In genomic region chr13:46315165-46315564, GRCm38 (mm10) we compare ENCODE assay signal across 25 mouse cellular contexts. TPM values are rescaled to one million over a fixed set of nuclear protein-coding genes. Genes with fewer than 3 reads are reported as not detected.
DNase-seq lines count a peak whose midpoint lies in the region; ATAC-seq and TF ChIP-seq lines count a peak whose summit lies in the region.
"Had no signal": no experiment of that assay in that cellular context is flagged by ENCODE, and none has a peak within 500 bp of the region (broad histone marks: within the 10 kb centered on the region; RNA-seq: fewer than 3 reads in every experiment).

No protein-coding gene starts in this region.

- POLR2A ChIA-PET in Patski (lab: Charles Lee) = no interaction called here

- peak; percentile 80 for ATAC-seq in Patski
- ATAC-seq: activated CD4-positive, CD25-positive, alpha-beta regulatory T cell, adult 4 months; CD4-positive, CD25-positive, alpha-beta regulatory T cell, adult 4 months had no signal

- TF ChIP-seq CTCF in Patski (IDR thresholded peaks at IDR 0.05) = no peak

- DNase-seq in adrenal gland, adult 2 months = peak; percentile 15
- no peak for DNase-seq in adrenal gland, adult 18-20 months (ENCODE audit: low spot score in 2 of 2)
- peak; percentile 16 for DNase-seq in urinary bladder, postnatal 14 days (ENCODE audit: low spot score)
- DNase-seq in urinary bladder, adult 2 months (ENCODE audit: low spot score) = no peak
- DNase-seq in Patski (ENCODE audit: low read depth, low spot score) = peak; percentile 68
- DNase-seq in left cerebral cortex, postnatal 25 days (ENCODE audit: low spot score in 2 of 2) = no peak
- DNase-seq: adrenal gland, adult 8-10 months; adrenal gland, postnatal 10 days; adrenal gland, postnatal 14 days; adrenal gland, postnatal 25 days; B cell, adult 2 months; cerebellum, adult 11 months; cerebellum, adult 11-12 months; cerebellum, adult 18-20 months; cerebellum, adult 2 months; cerebellum, adult 8-10 months; cerebellum, adult 9-10 months had no signal

- in situ Hi-C loops in Patski (cut with MboI; ENCODE audit: low pct_unique_long_range_greater_than_20kb) = loop anchor here (10.0 kb wide), 1 partner anchor 700 kb away; the partner anchor contains the start of gene Nhlrc1

- H3K27me3 ChIP-seq in Patski = no peaks in the 10 kb centered on the region
- H3K27me3 ChIP-seq: CH12.LX had no signal

- CTCF ChIA-PET in Patski (lab: Charles Lee) = interaction anchor here (0.6 to 0.9 kb wide), 2 partner anchors 96 to 346 kb away, joined by 3 read pairs; no protein-coding TSS in a partner anchor

- intact Hi-C loops in left cerebral cortex, postnatal 25 days (cut with DNase I) = no loop called here

RNA-seq across cellular contexts. Expression of gene Stmnd1, which starts 41.6 kb away (rescaled TPM):
- total RNA-seq in adrenal gland, adult 2 months (2021) = not detected
- not detected in 2 replicates for polyA plus RNA-seq in adrenal gland, adult 2 months (2012; rRNA removed)
- total RNA-seq in adrenal gland, adult 18-20 months (2021) = under 1 TPM in 1 of 2 experiments, not detected in 1; 0.29 TPM
- 0.83 and 1.0 TPM in 2 replicates for polyA plus RNA-seq in urinary bladder, adult 2 months (2012; rRNA removed)
- not detected for polyA plus RNA-seq in Patski (2021)
- total RNA-seq in left cerebral cortex, postnatal 25 days (2021) = not detected
- total RNA-seq: adrenal gland, postnatal 14 days; adrenal gland, postnatal 25 days; adrenal gland, postnatal 36 days; CH12.LX; ES-E14; G1E; MEL had no signal
- polyA plus RNA-seq: activated CD4-positive, CD25-positive, alpha-beta regulatory T cell, adult 4 months; brain, embryonic 14.5 days; CD4-positive, CD25-positive, alpha-beta regulatory T cell, adult 4 months; G1E had no signal

Comparison
In these comparisons a context has a peak if more than half of its experiments do, and no peak if none do; other contexts are left out.
1. DNase-seq: peak in adrenal gland, adult 2 months (single experiment), urinary bladder, postnatal 14 days (single experiment) and Patski (single experiment); none in adrenal gland, adult 18-20 months (0 of 2), urinary bladder, adult 2 months (single experiment) and left cerebral cortex, postnatal 25 days (0 of 2).